Mouse (Mus musculus) splenic B cell, adult 2 months (primary cell): ENCODE data around the gene Ap5z1.

ENCODE experiments used
- DNase-seq: peaks from one replicate; pipeline ENCODE4 v3.0.0-alpha.2; 2011; ENCODE audit warnings: low read depth, low spot score
- H3K27me3 ChIP-seq: 2 replicates; pipeline ENCODE4 v1.6.1; 2012; ENCODE audit warnings: mild to moderate bottlenecking, low read length, moderate library complexity, mixed read lengths; ENCODE audit not compliant: control insufficient read depth, poor library complexity, insufficient read depth, severe bottlenecking
- H3K36me3 ChIP-seq: 2 replicates; pipeline ENCODE4 v1.6.1; 2012; ENCODE audit warnings: mild to moderate bottlenecking, low read length, moderate library complexity, mixed read lengths; ENCODE audit not compliant: control insufficient read depth, poor library complexity, insufficient read depth, severe bottlenecking

Ap5z1 gene

DNA sequence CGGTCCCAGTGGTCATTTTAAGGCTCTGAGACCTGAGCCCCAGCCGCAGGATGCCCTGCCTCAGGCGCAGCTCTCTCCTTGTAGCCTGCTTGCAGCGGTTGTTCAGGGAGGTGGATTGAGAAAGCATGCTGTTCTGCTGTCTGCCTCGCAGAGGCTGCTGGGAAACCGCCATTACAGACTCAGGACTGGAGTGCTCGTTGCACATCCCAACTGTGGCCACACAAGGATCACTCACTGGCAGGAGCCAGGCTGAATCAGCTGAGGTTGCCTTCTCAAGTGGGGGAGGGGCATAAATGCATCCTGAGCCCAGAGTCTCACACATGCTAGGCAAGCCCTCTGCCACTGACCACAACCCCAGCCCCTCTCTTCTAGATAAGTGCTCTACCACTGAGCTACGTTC lies 18.0 kb upstream of the Ap5z1 start:
- Histone ChIP-seq H3K27me3 (no peaks in the 10 kb centered on the region), H3K36me3 (peaks cover 5% of the 10 kb centered on the region)
- DNase-seq = no peak

DNA sequence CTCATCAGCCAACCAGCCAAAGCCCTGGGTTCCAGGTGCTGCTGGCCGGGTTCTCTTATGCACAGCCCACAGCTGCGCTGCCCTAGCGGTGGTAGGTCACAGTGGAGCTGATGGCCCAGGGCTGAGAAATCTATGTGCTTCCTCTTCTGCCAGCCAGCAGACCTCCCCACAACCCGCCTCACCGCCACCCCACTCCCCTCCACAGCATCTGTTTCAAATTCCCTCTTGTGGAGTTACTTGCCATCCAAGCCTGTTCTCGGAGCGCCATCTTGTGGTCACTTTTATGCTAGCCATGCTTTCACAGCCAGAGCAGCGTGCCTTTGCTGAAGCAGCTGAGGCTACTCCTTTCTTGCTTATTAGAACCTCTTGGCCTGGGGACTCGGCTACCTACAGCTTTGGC lies 15.7 kb upstream of the Ap5z1 start:
- no peaks in the 10 kb centered on the region for H3K27me3 ChIP-seq
- peaks cover 8% of the 10 kb centered on the region for H3K36me3 ChIP-seq
- DNase-seq = peak; percentile 97

DNA sequence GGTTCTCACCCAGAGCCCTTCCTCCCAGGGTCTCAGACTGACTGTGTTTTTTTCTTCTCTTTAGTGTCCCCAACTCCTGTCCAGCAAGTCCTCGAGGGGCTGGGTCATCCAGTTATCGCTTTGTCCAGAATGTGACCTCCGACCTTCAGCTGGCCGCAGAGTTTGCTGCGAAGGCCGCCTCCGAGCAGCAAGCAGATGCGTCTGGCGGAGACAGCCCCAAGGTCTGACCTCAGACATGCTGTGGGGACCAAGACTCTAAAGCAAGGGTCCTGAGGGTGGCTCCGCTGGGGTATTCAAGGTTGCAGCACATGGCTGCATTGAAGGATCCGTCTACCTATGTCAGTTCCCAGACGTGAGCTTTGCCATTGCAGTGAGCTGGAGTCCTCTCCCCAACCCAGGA lies 15.1 kb upstream of the Ap5z1 start:
- DNase-seq = no peak
- Histone ChIP-seq H3K27me3 (no peaks in the 10 kb centered on the region), H3K36me3 (peaks cover 8% of the 10 kb centered on the region)

DNA sequence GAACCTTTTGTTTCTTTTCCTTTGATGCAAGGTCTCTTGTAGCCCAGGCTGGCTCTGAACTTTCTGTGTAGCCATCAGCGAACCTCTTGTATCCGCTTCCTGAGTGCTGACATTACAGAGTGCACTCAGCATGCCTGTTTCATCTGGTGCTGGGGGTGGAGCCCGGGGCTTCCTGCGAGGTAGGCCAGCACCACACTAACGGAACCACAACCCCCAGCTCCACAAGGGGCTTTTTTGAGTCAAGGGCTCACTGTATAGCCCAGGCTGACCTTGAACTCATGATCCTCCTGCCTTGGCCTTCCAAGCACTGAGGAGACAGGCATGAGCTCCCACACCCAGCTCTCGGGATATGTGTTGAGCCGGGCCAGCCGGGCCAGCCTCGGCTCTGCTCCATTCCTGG lies 12.9 kb upstream of the Ap5z1 start:
- DNase-seq = no peak
- H3K27me3 ChIP-seq = no peaks in the 10 kb centered on the region
- peaks cover 15% of the 10 kb centered on the region for H3K36me3 ChIP-seq

- Histone ChIP-seq H3K27me3 (no peaks in the 10 kb centered on the region), H3K36me3 (peaks cover 15% of the 10 kb centered on the region)
- no peak for DNase-seq
Measured at GRCm38 (mm10) chr5:142451759-142452158, 12.0 kb upstream of the Ap5z1 start.

- no peak for DNase-seq
- Histone ChIP-seq H3K36me3 (peaks cover 15% of the 10 kb centered on the region), H3K27me3 (no peaks in the 10 kb centered on the region)
Measured at GRCm38 (mm10) chr5:142453742-142454141, 10.0 kb upstream of the Ap5z1 start.

DNA sequence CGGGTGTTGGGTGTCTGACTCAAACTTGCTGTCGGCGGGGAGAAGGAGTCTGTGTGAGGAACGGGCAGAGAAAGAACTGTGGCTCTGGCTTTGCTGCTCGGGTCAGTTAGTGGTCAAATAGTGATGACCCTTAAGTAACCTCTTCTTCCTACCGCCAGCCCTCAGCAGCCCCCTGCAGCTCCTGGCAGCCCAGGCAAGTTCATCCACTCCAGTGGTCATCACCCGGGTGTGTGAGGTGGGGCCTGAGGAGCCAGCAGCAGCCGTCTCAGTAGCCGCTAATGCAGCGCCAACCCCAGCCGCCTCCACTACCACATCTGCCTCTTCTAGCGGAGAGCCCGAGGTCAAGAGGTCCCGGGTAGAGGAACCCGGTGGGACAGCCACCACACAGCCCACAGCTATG lies 7.4 kb upstream of the Ap5z1 start:
- no peak for DNase-seq

GRCm38 (mm10) chr5:142457345-142457744 lies 6.4 kb upstream of the Ap5z1 start:
- Histone ChIP-seq H3K27me3 (no peaks in the 10 kb centered on the region), H3K36me3 (peaks cover 7% of the 10 kb centered on the region; the same call in 1 of the 2 replicates)
- no peak for DNase-seq

More for the DNA sequence above, 7.4 kb upstream of the Ap5z1 start:
- peaks cover 7% of the 10 kb centered on the region for H3K36me3 ChIP-seq
- H3K27me3 ChIP-seq = no peaks in the 10 kb centered on the region

DNA sequence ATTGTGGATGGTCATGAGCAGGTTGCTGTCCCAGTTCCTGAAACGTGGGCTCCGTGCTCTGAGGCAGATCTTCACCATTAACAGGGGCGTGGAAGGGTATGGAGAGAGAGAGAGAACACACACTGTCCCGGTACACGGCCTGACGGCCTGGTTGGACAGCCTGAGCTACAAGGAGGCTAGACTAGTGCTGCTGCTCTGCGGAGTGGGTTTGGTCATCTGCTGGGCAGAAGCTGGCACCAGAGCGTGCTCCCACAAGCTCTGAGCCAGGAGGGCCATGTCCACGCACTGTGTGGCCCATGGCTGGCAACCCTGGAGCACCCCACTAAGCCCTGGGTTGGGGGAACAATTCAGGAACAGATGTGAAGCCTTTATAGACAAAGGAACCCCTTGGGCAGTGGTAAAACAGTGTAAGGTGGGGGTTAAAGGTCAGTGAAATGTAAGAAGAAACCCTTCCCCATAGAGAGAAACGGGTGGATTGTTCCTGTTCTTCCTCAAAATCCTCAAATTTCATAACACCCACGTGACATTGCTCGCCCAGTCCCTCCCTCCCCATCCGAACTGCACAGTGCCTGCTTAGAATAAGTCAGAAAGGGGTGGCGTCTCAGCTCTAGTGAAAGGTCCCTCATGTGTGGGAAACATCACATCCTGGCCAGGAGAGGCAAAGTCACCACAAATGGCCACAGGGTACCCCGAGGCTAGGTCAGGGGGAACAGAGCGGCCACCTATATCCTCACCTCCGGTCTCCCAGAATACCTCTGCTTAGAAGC lies 4.8 kb upstream of the Ap5z1 start:
- no peaks in the 10 kb centered on the region for H3K27me3 ChIP-seq
- no peak for DNase-seq
- peaks cover 7% of the 10 kb centered on the region; the same call in 1 of the 2 replicates for H3K36me3 ChIP-seq

DNA sequence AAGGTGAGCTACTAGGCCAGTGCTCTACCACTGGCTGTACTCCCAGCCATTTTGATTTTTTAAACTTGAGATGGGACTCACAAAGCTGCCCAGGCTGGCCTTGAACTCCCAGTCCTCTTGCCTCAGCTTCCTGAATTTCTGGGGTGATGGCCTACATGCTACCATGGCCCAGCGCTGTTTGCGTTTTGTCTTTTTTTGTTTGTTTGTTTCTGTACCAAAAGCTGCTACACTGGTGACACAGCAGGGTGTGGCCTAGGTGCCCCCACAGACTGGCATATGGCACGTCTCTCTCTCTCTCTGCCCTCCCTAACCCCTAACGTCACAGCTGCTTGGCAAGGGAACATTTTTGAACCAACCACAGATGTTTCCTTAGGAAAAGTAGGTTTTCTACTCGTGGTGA lies 3.9 kb upstream of the Ap5z1 start:
- DNase-seq = no peak
- no peaks in the 10 kb centered on the region for H3K27me3 ChIP-seq
- H3K36me3 ChIP-seq = peaks cover 7% of the 10 kb centered on the region; the same call in 1 of the 2 replicates

- DNase-seq = no peak
- Histone ChIP-seq H3K27me3 (no peaks in the 10 kb centered on the region), H3K36me3 (no peaks in the 10 kb centered on the region)
Measured at GRCm38 (mm10) chr5:142461942-142462640, 1.7 kb upstream of the Ap5z1 start.

- no peak for DNase-seq
- H3K36me3 ChIP-seq = no peaks in the 10 kb centered on the region; the same call in 1 of the 2 replicates
- H3K27me3 ChIP-seq = no peaks in the 10 kb centered on the region
Measured at GRCm38 (mm10) chr5:142462641-142462948, 1.1 kb upstream of the Ap5z1 start.

DNA sequence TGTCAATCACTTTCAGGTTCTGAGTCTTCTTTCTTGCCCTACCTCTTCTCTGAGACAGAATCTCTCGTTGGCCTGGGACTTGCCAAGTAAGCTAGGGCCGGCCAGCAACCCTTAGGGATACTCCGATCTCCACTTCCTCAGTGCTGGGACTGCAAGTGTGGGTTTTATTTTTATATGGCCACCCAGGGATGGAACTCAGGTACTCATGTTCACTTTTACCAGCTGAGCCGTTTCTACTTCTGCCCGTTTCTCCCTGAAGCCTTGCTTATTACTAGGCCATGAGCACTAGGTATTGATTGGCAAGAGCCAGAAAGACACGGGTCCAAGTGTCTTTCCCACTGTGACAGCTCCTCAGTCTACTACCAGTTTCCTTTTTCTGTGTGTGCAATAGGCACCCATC lies 733 bp upstream of the Ap5z1 start:
- Histone ChIP-seq H3K36me3 (peaks cover 2% of the 10 kb centered on the region), H3K27me3 (no peaks in the 10 kb centered on the region)
- DNase-seq = no peak

DNA sequence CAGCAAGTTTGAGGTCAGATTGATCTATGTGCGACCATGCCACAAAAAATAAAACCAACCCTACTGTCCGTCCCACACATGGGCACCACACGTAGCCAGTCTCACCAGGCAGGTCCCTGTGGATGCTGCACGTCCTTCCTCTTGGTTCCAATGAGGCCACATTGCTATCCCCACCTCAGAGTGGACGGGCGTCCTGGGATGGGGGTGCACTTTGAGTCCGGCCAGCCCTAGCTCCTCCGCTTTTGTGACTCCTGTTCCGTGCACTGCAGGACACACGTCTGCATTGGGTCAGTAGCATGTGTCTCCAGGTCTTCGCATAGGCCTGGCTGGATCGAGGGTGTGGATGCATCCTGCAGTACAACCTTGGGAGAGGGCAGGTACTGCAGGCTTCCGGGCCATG lies 4.6 kb downstream of the Ap5z1 start:
- H3K36me3 ChIP-seq = peaks cover 3% of the 10 kb centered on the region
- no peaks in the 10 kb centered on the region for H3K27me3 ChIP-seq
- DNase-seq = no peak

DNA sequence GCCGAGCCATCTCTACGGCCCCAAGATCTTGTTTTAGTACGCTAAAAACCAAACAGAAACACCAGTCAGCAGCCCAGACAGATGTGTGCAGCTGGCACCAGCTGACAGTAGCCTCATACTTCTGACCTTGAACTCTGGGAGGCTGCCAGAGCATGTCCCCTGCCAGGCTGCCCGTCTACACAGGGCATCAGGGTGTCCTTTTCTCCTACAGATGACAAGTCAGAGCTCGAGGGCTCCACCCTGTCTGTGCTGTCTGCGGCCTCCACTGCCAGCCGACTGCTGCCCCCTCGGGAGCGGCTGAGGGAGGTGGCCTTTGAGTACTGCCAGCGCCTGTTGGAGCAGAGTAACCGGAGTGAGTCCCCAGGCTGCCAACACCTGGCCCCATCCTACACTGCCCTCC lies 6.1 kb downstream of the Ap5z1 start:
- no peaks in the 10 kb centered on the region for H3K27me3 ChIP-seq
- H3K36me3 ChIP-seq = peaks cover 3% of the 10 kb centered on the region
- no peak for DNase-seq
